Mouse (Mus musculus) c-Kit-positive CD71-positive TER-119-positive erythroid progenitor cells, embryonic 14.5 days (primary cell): Measurements from ENCODE around the gene Krt6b.
"Not testable (repeated sequence)": the region's sequence is repeated elsewhere in the genome, so short reads cannot be mapped to it uniquely, and the experiment has no call there.

Experiments used
- DNase-seq: peaks from one replicate; pipeline ENCODE4 v3.0.0-alpha.2; 2013; ENCODE audit warnings: low spot score

Krt6b gene

GRCm38 (mm10) chr15:101680187-101680586, at the start of gene Krt6b:
Krt6b (minus strand) TSS chr15:101680287.
- DNase-seq, result no peak

GRCm38 (mm10) chr15:101724686-101725085, 44.6 kb upstream of the Krt6b start:
- DNase-seq, result no peak

DNA sequence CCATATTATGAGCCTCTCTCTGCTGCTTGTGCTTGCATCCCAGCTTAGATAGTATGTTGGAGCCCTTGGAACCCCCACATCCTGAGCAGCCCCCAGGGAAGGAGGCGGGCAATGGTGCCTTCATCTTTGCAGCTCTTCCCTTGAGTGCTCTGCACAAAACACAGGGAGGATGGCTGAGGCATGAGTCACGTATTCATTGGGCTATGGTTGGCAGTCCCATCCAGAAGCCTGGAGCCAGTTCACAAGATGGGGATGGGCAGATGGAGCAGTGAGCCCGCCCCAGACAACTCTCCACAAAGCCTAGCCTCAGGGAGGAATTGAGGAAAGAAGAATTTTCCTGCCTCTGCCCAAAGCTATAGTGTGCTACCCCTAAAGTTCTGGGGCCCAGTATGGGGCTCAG, 35.7 kb upstream of the Krt6b start:
- DNase-seq, result no peak

DNA sequence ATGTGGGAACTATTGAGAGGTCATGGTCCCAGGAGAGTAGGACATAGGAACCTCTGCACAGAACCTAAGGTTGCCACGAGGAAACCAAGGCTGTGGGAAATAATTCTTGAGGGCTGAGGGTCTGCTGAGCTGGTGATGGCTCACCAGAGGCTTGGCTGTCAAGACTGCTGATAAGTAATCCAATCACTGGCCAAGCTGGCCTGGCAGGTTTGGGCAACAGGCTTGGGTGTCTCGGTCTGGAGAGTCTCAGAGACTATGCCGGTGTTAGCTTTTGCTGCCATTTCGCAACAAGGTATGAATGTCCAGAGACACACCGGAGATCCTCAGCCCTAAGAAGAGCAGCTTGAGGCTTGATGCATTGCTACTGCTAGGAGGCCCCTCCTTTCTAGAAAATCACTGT, 34.3 kb upstream of the Krt6b start:
- DNase-seq, result no peak

- DNase-seq, result no peak
These were observed 33.6 kb upstream of the Krt6b start for GRCm38 (mm10) chr15:101713731-101714130.

- DNase-seq, result no peak
These were observed 32.6 kb upstream of the Krt6b start, which contains the start of gene Krt5 for GRCm38 (mm10) chr15:101712720-101713119. Krt5 (minus strand) TSS chr15:101712898.

DNA sequence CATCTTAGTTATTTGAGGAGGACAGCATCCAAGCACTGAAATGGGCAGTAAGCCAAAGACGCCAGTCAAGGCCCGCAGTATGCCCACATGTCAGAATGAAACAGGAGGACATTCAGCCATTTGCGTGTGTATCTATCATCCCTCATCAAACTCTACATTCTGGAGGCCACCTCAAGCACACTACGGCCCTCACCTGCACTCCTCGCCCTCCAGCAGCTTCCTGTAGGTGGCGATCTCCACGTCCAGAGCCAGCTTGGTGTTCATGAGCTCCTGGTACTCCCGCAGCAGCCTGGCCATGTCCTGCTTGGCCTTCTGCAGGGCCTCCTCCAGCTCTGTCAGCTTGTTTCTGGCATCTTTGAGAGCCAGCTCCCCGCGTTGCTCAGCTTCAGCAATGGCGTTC, 28.6 kb upstream of the Krt6b start:
- no peak for DNase-seq

GRCm38 (mm10) chr15:101707454-101707853, 27.4 kb upstream of the Krt6b start:
- DNase-seq, result no peak

GRCm38 (mm10) chr15:101704066-101704465, 24.0 kb upstream of the Krt6b start:
- DNase-seq, result no peak

DNA sequence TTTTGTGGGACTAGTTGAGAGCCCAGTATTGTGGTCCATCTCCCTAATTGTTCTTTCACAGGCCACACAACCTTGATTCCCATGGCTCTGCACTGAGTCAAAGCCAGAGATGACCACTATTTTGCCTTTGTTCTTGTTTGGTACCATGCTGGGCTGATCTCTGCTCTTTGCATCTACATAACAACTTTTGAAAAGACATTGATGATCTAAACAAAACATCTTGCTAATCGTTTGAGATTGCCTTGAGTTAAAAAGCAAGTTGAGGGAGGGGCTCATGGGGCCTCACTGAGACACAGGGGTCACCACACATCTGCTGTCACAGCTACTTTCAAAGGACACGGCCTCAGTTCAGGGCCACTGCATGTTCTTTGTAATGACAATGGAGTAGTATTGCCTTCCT, 22.3 kb upstream of the Krt6b start:
- no peak for DNase-seq

DNA sequence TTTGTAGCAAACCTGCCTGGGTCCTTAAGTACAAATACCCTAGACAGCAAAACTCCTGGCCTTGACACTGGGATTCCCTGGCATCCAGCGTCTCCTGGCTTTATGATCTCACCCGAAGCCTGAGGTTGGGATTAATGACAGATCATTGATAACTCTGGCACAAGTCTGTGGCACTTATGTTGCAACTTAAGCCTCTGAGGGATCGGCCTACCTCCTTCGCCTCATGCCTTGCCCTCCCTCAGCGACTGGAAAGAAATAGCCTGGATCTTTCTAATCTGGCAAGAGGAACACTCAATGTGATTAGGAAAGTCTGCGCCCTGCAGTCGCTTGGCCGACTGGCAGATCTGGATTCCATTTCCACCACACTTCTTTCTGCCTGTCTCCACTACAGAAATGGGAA, 19.8 kb upstream of the Krt6b start:
- DNase-seq, result no peak

DNA sequence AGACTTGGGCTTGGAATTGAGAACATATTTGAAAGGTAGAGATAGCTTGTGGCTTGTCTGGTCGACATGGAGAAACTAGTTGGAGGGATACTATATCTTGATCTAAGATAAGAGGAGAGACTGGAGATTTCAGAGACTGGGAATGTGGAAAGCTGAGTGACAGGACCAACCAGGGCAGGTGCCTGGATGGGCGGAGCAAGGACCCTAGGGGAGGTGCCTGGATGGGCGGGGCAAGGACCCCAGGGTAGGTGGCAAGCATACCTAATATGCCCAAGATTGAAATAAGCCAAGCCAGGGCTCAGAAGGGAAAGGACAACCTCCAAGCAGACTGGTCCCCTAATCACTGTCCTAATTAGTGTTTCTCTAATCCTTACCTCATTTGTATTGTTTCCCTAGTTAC, 19.1 kb upstream of the Krt6b start:
- no peak for DNase-seq

DNA sequence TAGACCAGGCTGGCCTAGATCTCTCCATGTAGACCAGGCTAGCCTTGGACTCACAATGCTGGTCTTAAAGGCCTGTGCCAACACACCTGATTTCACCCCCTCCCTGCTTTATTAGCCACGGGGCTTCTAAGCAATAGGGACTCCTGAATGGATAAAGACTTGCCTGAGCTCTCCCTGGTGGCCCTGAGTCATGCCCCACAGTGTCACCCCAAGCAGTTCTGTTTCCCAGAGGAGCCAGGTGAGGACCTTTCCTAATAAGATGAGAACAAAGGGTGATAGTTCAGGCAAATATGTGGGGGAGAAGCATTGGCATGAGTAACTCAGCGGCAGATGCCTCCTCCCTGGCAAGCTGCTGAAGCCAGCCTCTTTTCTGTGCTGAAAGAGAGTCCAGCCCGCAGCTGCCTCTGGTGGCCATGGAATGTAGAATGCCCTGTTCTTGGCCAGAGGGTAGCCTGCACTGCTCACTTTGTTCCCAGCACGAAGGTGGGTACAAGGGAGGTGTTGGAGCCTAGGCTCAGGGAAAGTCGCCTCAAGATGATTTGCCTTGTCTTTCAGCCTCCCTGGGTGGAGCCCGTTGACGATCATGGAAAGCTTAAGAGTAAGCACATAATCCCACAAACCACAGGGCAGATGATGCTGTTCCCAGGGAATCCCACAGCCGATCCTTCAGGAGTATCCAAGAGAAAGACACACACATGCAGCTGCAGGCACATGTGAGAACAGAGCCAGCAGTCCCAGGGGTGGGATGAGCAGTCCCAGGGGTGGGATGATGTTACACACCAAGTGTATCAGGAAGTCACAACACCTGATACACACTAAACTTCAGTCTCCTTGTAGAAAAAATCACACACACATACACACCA, 17.5 kb upstream of the Krt6b start:
- DNase-seq, result no peak

DNA sequence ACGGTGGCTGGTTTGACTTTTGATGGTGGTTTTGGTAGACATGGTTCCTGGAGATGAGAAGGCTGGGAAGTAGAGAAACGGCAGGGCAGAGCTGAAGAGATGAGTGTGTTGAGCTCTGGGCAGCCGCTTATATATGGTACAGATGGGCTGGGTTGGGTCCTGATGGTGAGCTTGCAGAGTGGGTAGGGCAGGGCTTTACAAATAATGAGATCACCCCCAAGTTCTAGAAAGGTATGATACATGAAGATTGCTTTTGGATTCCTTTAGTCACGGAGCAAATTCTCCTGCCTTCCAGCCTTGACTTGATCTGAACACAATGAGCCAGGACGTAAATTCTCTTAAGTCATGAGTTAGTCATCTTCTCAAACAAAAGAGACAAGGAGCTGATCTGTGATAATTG, 14.1 kb upstream of the Krt6b start, which contains the start of gene Krt6a:
Krt6a (minus strand) TSS at position 101 of the 400 bp plus-strand sequence.
- DNase-seq, result no peak

DNA sequence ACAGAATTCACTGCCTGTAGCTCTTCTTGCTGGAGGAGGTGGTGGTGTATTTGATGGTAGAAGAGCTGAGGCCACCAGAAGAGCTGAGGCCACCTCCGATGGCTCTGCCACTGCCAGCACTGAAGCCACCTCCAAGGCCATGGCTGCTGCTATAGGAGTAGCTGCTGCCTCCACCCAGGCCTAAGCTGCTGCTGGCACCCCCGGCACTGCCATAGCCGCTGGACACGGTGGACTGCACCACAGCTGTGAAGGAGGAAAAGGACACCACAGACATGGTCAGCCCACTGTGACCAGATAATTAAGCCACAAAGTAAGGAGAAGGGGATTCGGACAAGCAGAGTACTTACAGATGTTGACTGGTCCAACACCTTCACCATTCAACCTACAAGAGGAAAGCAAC, 10.4 kb upstream of the Krt6b start:
- DNase-seq, result not testable (repeated sequence)

DNA sequence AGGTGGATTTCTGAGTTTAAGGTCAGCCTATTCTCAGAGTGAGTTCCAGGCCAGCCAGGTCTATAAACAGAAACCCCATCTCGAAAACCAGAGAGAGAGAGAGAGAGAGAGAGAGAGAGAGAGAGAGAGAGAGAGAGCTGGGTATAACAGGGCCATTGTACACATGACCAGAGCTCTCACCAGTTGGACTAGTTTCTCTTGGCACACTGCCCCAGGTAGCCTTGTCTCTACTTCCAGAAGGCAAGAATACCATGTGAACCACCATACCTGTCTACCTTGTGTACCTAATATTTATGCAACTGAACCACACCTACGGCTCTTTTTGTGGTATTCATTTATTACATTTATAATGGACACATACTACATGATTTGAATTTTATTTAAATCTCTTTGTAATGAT, 8.1 kb upstream of the Krt6b start:
- no peak for DNase-seq

DNA sequence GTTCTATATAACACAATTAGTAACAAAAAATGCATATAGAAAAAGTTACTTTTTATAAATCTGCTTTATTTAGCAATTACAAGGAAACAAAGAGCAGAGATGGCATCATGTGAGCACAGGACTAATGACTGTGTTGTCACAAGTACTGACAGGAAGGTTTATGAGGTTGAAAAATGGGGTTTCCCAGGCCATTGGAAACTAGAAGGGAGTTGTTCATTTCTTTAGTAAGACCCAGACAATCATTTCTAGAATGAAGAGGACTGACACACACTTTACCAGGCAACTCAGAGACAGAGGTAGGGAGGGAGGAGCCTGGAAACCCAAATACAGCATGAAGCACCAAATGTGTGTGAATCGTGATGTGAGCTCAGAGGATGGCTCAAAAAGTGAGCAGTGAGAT, 4.1 kb downstream of the Krt6b start:
- no peak for DNase-seq

- DNase-seq, result no peak
These were observed 27.3 kb downstream of the Krt6b start for GRCm38 (mm10) chr15:101652736-101653265.

GRCm38 (mm10) chr15:101647280-101647679, 32.8 kb downstream of the Krt6b start, which contains the start of gene Gm5478:
Gm5478 (minus strand) TSS chr15:101647380.
- DNase-seq, result no peak

DNA sequence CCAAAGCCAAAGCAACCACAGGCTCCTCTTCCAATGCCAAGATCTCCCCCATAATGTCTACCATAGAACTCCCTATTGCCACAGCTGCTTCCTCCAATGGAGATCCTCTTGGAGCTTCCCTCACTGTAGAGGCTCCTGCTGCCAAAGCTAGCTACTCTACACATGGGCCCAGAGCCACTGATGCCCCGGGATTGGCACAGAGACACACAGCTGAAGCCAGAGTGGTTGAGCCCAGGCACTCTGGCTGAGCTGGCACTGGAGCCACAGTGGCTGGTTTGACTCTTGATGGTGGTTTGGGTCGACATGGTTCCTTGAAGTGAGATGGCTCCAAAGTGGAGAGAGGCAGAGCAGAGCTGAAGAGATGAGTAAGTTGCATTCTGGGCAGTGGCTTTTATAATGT, 52.2 kb downstream of the Krt6b start, which contains the start of gene Gm5414:
Gm5414 (minus strand) TSS at position 305 of the 400 bp plus-strand sequence.
- DNase-seq, result no peak
